In the genomic region with DNA sequence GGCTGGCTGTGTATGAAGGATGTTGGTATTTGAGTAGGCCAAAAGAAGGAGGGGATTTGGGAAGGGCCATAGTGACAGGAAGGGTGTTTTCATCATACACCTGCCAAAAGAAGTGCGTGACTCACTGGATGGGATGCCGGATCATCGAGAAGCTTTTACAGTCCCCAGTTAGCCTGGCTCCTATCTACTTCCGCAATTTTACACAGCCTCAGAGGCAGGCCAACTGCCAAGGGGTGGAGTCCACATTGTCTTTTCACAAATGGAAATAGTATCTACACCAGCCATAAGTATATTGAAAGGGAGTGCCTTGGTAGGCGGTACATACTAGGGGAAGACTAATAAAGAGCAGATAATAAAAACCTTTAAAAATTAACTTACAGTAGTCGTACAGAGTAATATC, we compare ENCODE assay signal across 16 mouse cellular contexts.
DNase-seq lines count a peak whose midpoint lies in the region; ATAC-seq lines count a peak whose summit lies in the region.
"Had no signal": no experiment of that assay in that cellular context is flagged by ENCODE, and none has a peak within 500 bp of the region (broad histone marks: within the 10 kb centered on the region; RNA-seq: fewer than 3 reads in every experiment).

No protein-coding gene starts in this region.

- intact Hi-C loops in heart, postnatal 10 days (cut with DNase I) = no loop called here

- no peak overlapping the region for H3K4me3 ChIP-seq in kidney, embryonic 16.5 days (ENCODE audit: low read length)
- H3K4me3 ChIP-seq: embryonic facial prominence, embryonic 13.5 days; forebrain, embryonic 12.5 days; hindbrain, embryonic 13.5 days; limb, embryonic 10.5 days; midbrain, embryonic 13.5 days had no signal

- no peaks in the 10 kb centered on the region for H3K9me3 ChIP-seq in kidney, embryonic 16.5 days (ENCODE audit: low read length)
- H3K9me3 ChIP-seq: embryonic facial prominence, embryonic 13.5 days; forebrain, embryonic 12.5 days; hindbrain, embryonic 13.5 days; limb, embryonic 10.5 days; midbrain, embryonic 13.5 days had no signal

- no peak overlapping the region for H3K4me2 ChIP-seq in kidney, embryonic 16.5 days (replicated peaks; ENCODE audit: low read depth, low read length)
- H3K4me2 ChIP-seq: embryonic facial prominence, embryonic 13.5 days; forebrain, embryonic 12.5 days; hindbrain, embryonic 13.5 days; midbrain, embryonic 13.5 days had no signal

- H3K36me3 ChIP-seq in kidney, embryonic 16.5 days (ENCODE audit: insufficient read depth, low read length) = no peaks in the 10 kb centered on the region
- H3K36me3 ChIP-seq: embryonic facial prominence, embryonic 13.5 days; forebrain, embryonic 12.5 days; hindbrain, embryonic 13.5 days; limb, embryonic 10.5 days; midbrain, embryonic 13.5 days had no signal

- no peaks in the 10 kb centered on the region for H3K4me1 ChIP-seq in kidney, embryonic 16.5 days (ENCODE audit: insufficient read depth, low read length)
- H3K4me1 ChIP-seq: embryonic facial prominence, embryonic 13.5 days; forebrain, embryonic 12.5 days; hindbrain, embryonic 13.5 days; limb, embryonic 10.5 days; midbrain, embryonic 13.5 days had no signal

- no peak overlapping the region for H3K9ac ChIP-seq in kidney, embryonic 16.5 days (replicated peaks; ENCODE audit: low read length)
- H3K9ac ChIP-seq: embryonic facial prominence, embryonic 13.5 days; forebrain, embryonic 12.5 days; hindbrain, embryonic 13.5 days; midbrain, embryonic 13.5 days had no signal

- no peak for ATAC-seq in kidney, embryonic 16.5 days (ENCODE audit: low FRiP score, low TSS enrichment)
- ATAC-seq: midbrain, embryonic 13.5 days had no signal

- no peak overlapping the region for H3K27ac ChIP-seq in kidney, embryonic 16.5 days (ENCODE audit: low read length)
- H3K27ac ChIP-seq: embryonic facial prominence, embryonic 13.5 days; forebrain, embryonic 12.5 days; hindbrain, embryonic 13.5 days; limb, embryonic 10.5 days; midbrain, embryonic 13.5 days had no signal

- H3K27me3 ChIP-seq in kidney, embryonic 16.5 days (ENCODE audit: insufficient read depth, low read length) = no peaks in the 10 kb centered on the region; the same call in 1 of the 2 replicates
- H3K27me3 ChIP-seq: embryonic facial prominence, embryonic 13.5 days; forebrain, embryonic 12.5 days; hindbrain, embryonic 13.5 days; midbrain, embryonic 13.5 days had no signal

- WGBS in kidney, embryonic 16.5 days = 85% methylated on average over 6 of the region's 6 CpGs

- peak; percentile 2 to 5 for DNase-seq in urinary bladder, postnatal 36 days (ENCODE audit: low spot score in 2 of 2)
- no peak for DNase-seq in urinary bladder, postnatal 4 days (ENCODE audit: low spot score in 2 of 2)
- peak; percentile 4 to 20 for DNase-seq in heart, postnatal 10 days
- DNase-seq in lung, postnatal 36 days = peak; percentile 50
- no peak for DNase-seq in right cerebral cortex, postnatal 10 days (ENCODE audit: low spot score in 2 of 2)
- DNase-seq in spleen, postnatal 4 days (ENCODE audit: low spot score in 2 of 2) = no peak
- DNase-seq: adrenal gland, postnatal 25 days; cerebellum, postnatal 25 days; gastrocnemius, postnatal 10 days; kidney, adult 2 months had no signal

Comparison
In these comparisons a context has a peak if more than half of its experiments do, and no peak if none do; other contexts are left out.
1. DNase-seq: peak in urinary bladder, postnatal 36 days (2 of 2), heart, postnatal 10 days (2 of 2) and lung, postnatal 36 days (single experiment); none in urinary bladder, postnatal 4 days (0 of 2), right cerebral cortex, postnatal 10 days (0 of 2) and spleen, postnatal 4 days (0 of 2).